Mouse (Mus musculus) cerebellum, postnatal 10 days (tissue): ENCODE results near the gene Zcrb1.

Source experiments
- DNase-seq, 2 experiments: peaks; one replicate each; pipeline ENCODE4 v3.0.0; 2021; ENCODE audit warnings: mixed read lengths in 2 of 2

Gene Zcrb1

DNA sequence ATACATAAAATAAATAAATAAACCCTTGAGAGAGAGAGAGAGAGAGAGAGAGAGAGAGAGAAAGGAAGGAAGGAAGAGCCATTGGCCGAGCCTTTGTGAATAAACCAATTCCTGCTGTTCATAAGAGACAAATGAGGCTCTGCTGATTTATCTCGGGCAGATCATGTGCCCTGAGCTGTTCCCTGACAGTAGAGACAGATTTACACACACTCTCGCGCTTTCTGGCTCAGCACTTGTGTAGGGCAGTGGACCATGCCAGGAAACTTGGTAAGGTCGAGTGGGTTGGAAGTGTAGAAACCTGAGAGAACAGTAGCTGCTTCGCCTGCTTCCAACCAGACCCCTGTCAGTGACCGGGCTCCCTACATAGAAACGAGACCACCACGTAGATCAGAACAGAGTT lies 29.6 kb downstream of the Zcrb1 start:
- DNase-seq, result no peak

DNA sequence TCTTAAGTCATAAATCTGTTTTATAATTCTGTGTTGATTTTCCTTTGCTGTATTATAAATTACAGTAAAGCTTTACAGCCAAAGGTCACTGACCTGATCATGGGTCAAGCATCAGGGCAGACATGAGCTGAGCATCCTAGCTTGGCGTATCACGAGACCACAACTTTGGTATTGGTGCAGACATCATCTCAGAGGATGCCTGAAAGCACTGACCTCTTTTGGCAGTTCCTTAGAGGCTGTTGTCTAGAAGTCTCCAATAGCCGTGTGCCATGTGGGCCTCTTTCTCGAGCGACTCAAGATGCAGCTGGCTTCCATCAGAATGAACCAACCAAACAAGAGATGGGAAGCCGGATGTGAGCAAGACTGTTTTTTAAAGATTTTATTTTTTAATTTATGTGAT lies 32.6 kb downstream of the Zcrb1 start:
- no peak for DNase-seq

DNA sequence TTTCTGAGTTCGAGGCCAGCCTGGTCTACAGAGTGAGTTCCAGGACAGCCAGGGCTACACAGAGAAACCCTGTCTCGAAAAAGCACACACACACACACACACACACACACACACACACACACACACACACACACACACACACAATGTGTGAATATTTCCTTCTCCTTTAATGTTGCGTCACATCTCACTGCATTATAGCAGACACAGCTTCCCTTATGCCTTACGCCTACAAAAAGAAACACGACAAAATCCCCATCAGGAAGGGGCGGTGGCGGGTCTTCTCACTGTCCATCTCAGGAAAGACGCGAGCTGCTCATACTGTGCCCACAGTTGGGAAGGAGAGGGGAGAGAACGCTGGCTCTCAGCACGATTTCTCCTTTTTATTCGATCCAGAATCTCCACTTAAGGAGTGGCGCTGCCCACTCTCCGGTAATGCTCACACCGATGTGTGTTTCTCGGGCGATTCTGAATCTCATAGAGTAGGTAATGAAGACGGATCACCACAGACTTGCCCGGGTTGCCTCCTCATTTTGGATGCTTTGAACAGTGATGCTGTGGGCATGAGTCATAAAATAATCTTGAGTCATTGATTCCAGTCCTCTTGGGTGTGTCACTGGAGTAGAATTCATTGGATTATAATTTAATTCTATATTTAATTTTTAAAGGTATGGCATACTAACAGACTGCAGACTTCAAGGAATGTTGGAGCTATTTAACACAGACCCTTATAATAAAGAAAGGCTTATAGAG lies 39.6 kb downstream of the Zcrb1 start:
- no peak for DNase-seq

DNA sequence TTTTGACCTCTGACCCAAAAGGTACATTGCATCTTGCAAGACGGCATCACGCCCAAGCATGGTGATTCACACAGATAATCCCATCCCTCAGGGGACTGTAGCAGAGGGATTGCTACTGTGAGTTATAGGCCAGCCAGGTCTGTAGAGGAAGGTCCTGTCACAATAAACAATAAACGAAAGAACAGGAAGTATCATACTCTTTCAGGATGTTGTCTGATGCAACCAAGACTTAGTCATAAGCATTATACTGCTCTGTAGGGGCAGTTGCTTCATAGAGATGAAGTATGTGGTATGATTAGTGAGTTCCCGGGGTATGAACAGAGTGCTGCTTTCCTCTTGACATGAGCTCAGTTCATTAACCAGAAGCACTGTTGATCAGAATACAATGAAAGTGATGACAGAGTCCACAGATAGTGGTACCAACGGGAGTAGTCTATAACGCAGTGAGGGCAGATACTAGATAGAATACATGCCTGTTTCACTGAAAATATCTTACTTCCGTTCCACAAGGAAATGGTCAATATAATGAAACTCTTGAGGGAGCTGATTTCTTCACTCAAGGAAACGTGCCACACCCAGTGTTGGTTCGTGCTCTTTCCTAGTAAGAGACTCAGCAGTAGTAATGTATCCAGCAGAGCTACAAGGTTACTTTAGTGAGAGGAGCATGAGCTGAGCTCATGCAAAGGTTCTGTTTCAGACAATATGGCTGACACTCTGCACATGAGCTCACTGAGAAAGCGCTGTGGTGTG lies 57.3 kb downstream of the Zcrb1 start:
- DNase-seq, result no peak

DNA sequence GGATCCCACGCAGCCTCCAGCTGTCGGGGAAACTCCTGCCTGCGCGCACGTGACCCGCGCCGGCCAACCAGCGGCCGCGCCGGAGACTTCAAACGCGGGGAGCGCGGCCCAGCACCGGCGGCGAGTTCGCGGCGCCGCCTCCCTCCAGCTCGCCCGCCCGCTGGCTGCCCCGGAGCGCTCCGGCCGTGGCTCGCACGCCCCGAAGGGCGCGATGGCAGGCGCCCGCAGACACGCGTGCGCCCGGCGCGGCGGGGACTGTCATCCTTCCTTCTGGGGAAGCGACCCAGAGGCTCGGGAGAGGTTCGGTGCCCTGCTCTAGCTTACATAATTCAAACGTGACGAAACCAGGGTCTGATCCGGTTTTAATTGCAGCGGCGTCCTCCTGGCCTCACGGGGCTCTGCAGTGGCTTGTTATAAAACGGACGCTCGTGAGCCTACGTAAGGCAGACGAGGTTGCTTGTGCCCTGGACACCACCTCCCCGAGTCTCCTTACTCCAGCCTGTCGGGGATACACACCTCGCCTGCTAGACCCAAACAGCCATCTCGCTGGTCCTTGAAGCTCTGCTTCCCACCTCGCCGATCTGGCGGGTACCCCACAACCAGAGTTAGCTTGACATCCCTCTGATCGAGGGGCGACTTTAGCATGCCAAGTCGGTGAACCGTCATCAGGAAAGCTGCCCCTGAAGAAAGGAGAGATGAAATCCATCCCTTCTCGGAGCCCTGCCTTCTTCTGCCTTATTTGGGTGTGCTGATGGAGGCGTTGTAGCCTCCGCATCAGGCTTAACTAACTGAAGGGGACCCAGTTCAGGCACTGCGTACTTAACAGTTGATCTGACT lies 61.0 kb downstream of the Zcrb1 start, which contains the start of gene Yaf2:
Gene Yaf2 (minus strand): TSS at position 11 of the 837 bp plus-strand sequence.
- peak; percentile 89 to 92 for DNase-seq

DNA sequence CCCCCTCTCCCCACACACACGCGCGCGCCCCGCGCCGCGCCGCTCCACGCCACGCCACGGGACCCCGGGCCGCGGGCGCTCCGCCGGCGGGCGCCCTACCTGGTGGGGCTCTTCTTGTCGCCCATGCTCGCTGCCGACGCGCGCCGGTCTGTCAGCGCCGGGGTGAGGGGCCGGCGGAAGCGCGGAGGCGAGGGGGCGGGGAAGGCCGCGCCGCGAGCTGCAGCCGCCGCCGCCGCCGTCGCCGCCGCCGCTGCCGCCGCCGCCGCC lies 61.5 kb downstream of the Zcrb1 start:
- no peak for DNase-seq
